Mouse (Mus musculus) liver, postnatal 0 days (tissue): Measurements from ENCODE around the gene Chsy1.

ENCODE experiments used
- CTCF ChIP-seq: sonication (generic); IDR thresholded peaks from 2 replicates; pipeline ENCODE4 v1.5.1; 2016; ENCODE audit warnings: antibody characterized with exemption, low read depth
- EP300 ChIP-seq: IDR thresholded peaks from 2 replicates; pipeline ENCODE4 v1.6.1; 2016; ENCODE audit warnings: antibody characterized with exemption, low read depth, mild to moderate bottlenecking

- TF ChIP-seq EP300 = no peak
- TF ChIP-seq CTCF = no peak
Measured at GRCm38 (mm10) chr7:66195881-66196280, 86.6 kb downstream of the Chsy1 start.
